Comparison of ENCODE assay signal across 28 mouse cellular contexts in genomic region chr8:73310471-73310870, GRCm38 (mm10). TPM values are rescaled to one million over a fixed set of nuclear protein-coding genes. Genes with fewer than 3 reads are reported as not detected.
DNase-seq lines count a peak whose midpoint lies in the region; TF ChIP-seq lines count a peak whose summit lies in the region.
"Had no signal": no experiment of that assay in that cellular context is flagged by ENCODE, and none has a peak within 500 bp of the region (broad histone marks: within the 10 kb centered on the region; RNA-seq: fewer than 3 reads in every experiment).

No protein-coding gene starts in this region.

- peaks cover 30% of the 10 kb centered on the region for H3K36me3 ChIP-seq in heart, adult 2 months (ENCODE audit: control insufficient read depth, insufficient read depth, low read length)
- H3K36me3 ChIP-seq: embryonic facial prominence, embryonic 10.5 days; embryonic facial prominence, embryonic 13.5 days; forebrain, embryonic 10.5 days; G1E; heart, embryonic 10.5 days; heart, embryonic 13.5 days had no signal

- H3K27ac ChIP-seq in heart, adult 2 months: no peak overlapping the region
- H3K27ac ChIP-seq: embryonic facial prominence, embryonic 10.5 days; embryonic facial prominence, embryonic 13.5 days; forebrain, embryonic 10.5 days; forebrain, embryonic 13.5 days; heart, embryonic 10.5 days; heart, embryonic 13.5 days; hindbrain, embryonic 14.5 days; hindbrain, postnatal 0 days had no signal

- H3K4me1 ChIP-seq in heart, adult 2 months (ENCODE audit: control insufficient read depth, insufficient read depth, low read length): peaks cover 29% of the 10 kb centered on the region
- H3K4me1 ChIP-seq: embryonic facial prominence, embryonic 13.5 days; forebrain, embryonic 13.5 days had no signal

- intact Hi-C loops in heart, adult 2 months (cut with DNase I): loop anchor here (5.0 kb wide), 1 partner anchor 42 kb away; the partner anchor contains the start of gene Large1

- no peak for TF ChIP-seq POLR2A in heart, adult 2 months (IDR thresholded peaks at IDR 0.05; ENCODE audit: insufficient read depth, low read depth, low read length)

- 94% methylated on average over 1 of the region's 1 CpGs for WGBS in heart, adult 2 months

- TF ChIP-seq EP300 in heart, adult 2 months (IDR thresholded peaks at IDR 0.05; ENCODE audit: insufficient read depth, low read depth, low read length): no peak

- H3K79me2 ChIP-seq in heart, adult 2 months (replicated peaks; ENCODE audit: control insufficient read depth, insufficient read depth, low read length): peaks cover 9% of the 10 kb centered on the region

- DNase-seq in adrenal gland, postnatal 10 days: peak; percentile 11
- DNase-seq in adrenal gland, postnatal 14 days: no peak
- peak; percentile 30 for DNase-seq in heart, adult 11 months
- DNase-seq in heart, adult 2 months: no peak
- peak; percentile 63 for DNase-seq in brain, adult 2 months (ENCODE audit: low read depth, low spot score)
- DNase-seq in telencephalon, adult 2 months (ENCODE audit: low read depth, low spot score): peak; percentile 36
- no peak for DNase-seq in kidney, postnatal 36 days
- no peak for DNase-seq in thymus, postnatal 4 days
- DNase-seq: adrenal gland, postnatal 25 days; B cell, adult 2 months; cerebellum, adult 11 months; cerebellum, adult 9-11 months; cerebellum, postnatal 25 days; gastrocnemius, postnatal 10 days; heart, adult 18-20 months; heart, postnatal 14 days; heart, postnatal 4 days; kidney, adult 2 months had no signal

- H3K9ac ChIP-seq in heart, adult 2 months (ENCODE audit: low read depth, low read length): no peak overlapping the region
- H3K9ac ChIP-seq: embryonic facial prominence, embryonic 13.5 days; forebrain, embryonic 13.5 days; heart, embryonic 13.5 days; hindbrain, embryonic 14.5 days had no signal

- H3K27me3 ChIP-seq in heart, adult 2 months (ENCODE audit: control insufficient read depth, insufficient read depth, low read length): no peaks in the 10 kb centered on the region
- H3K27me3 ChIP-seq: CH12.LX; embryonic facial prominence, embryonic 13.5 days; forebrain, embryonic 13.5 days; heart, embryonic 13.5 days had no signal

- no peak overlapping the region for H3K4me3 ChIP-seq in heart, adult 2 months
- H3K4me3 ChIP-seq: embryonic facial prominence, embryonic 10.5 days; embryonic facial prominence, embryonic 13.5 days; forebrain, embryonic 10.5 days; forebrain, embryonic 13.5 days; heart, embryonic 10.5 days; heart, embryonic 13.5 days had no signal

- no peak for TF ChIP-seq CTCF in heart, adult 2 months (IDR thresholded peaks at IDR 0.05)

RNA-seq across cellular contexts. Expression of gene Large1, which starts 42.9 kb away (rescaled TPM):
- total RNA-seq in adrenal gland, postnatal 10 days (2021): 10 to 100 TPM; 20.9 to 25.7 TPM
- total RNA-seq in adrenal gland, postnatal 14 days (2021): 21.3 and 24.0 TPM in 2 replicates
- total RNA-seq in heart, adult 2 months (2021): 10 to 100 TPM; 36.0 to 42.0 TPM
- polyA plus RNA-seq in heart, adult 2 months (2012; rRNA removed): 20.7 and 39.1 TPM in 2 replicates
- total RNA-seq: CH12.LX had no signal
- polyA plus RNA-seq: G1E had no signal

Comparison
In these comparisons a context has a peak if more than half of its experiments do, and no peak if none do; other contexts are left out.
1. DNase-seq: peak in adrenal gland, postnatal 10 days (single experiment), heart, adult 11 months (single experiment), brain, adult 2 months (single experiment) and telencephalon, adult 2 months (single experiment); none in adrenal gland, postnatal 14 days (single experiment), heart, adult 2 months (0 of 2), kidney, postnatal 36 days (0 of 2) and thymus, postnatal 4 days (single experiment).